ENCODE assay signal across 9 mouse cellular contexts in the genomic region with DNA sequence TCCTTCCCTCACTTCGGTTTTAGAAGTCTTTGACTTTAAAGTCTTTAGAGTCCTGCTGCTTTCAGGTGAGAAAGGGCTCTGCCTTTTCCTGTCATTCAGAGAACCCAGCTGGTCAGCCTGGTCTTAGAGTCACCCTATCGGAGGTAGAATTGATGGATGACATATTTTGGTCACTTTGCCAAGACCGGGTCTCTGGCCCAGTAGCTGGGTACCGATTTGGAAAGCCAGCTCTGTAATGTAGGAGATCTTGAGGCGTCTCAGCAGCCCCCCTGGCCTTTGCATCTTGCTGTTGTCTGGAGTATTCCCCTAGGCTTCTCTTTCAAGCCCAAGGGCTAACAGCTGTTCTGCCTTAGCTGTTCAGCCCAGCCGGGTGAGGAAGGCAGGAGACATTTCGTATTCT. TPM values are rescaled to one million over a fixed set of nuclear protein-coding genes. Genes with fewer than 3 reads are reported as not detected.
DNase-seq lines count a peak whose midpoint lies in the region; ATAC-seq and TF ChIP-seq lines count a peak whose summit lies in the region.
"Had no signal": no experiment of that assay in that cellular context is flagged by ENCODE, and none has a peak within 500 bp of the region (broad histone marks: within the 10 kb centered on the region; RNA-seq: fewer than 3 reads in every experiment).

No protein-coding gene starts in this region.

- intact Hi-C loops in heart, adult 2 months (cut with DNase I) = loop anchor here (2.0 kb wide), 1 partner anchor 22 kb away; no protein-coding TSS in a partner anchor

- H3K27ac ChIP-seq in heart, adult 2 months = peak overlapping the region; percentile 64
- peak overlapping the region; percentile 83 for H3K27ac ChIP-seq in bone marrow, adult 2 months (ENCODE audit: control insufficient read depth, insufficient read depth, low read depth, low read length, poor library complexity)
- H3K27ac ChIP-seq in forebrain, embryonic 16.5 days (ENCODE audit: low read length) = no peak overlapping the region
- no peak overlapping the region for H3K27ac ChIP-seq in limb, embryonic 13.5 days

- peak overlapping the region; percentile 47 for H3K4me3 ChIP-seq in heart, adult 2 months
- peak overlapping the region; percentile 91 for H3K4me3 ChIP-seq in bone marrow, adult 2 months (replicated peaks; ENCODE audit: control insufficient read depth, low read depth, low read length)
- peak overlapping the region; percentile 51 for H3K4me3 ChIP-seq in forebrain, embryonic 16.5 days (replicated peaks; ENCODE audit: low read length)
- peak overlapping the region; percentile 59 for H3K4me3 ChIP-seq in limb, embryonic 13.5 days

- no peaks in the 10 kb centered on the region for H3K27me3 ChIP-seq in heart, adult 2 months (ENCODE audit: control insufficient read depth, insufficient read depth, low read length)
- H3K27me3 ChIP-seq in forebrain, embryonic 16.5 days (replicated peaks; ENCODE audit: control insufficient read depth, insufficient read depth, low read length) = no peaks in the 10 kb centered on the region
- no peaks in the 10 kb centered on the region for H3K27me3 ChIP-seq in limb, embryonic 13.5 days

- H3K79me2 ChIP-seq in heart, adult 2 months (replicated peaks; ENCODE audit: control insufficient read depth, insufficient read depth, low read length) = no peaks in the 10 kb centered on the region

- 15% methylated on average over 7 of the region's 7 CpGs for WGBS in heart, adult 2 months
- 2% methylated on average over 7 of the region's 7 CpGs for WGBS in bone marrow, adult 2 months
- 14% methylated on average over 7 of the region's 7 CpGs for WGBS in forebrain, embryonic 16.5 days
- 4% methylated on average over 7 of the region's 7 CpGs for WGBS in limb, embryonic 13.5 days

- peak overlapping the region; percentile 89 for H3K4me2 ChIP-seq in forebrain, embryonic 16.5 days (ENCODE audit: low read length)
- peak overlapping the region; percentile 91 for H3K4me2 ChIP-seq in limb, embryonic 13.5 days (replicated peaks)

- TF ChIP-seq CTCF in heart, adult 2 months (IDR thresholded peaks at IDR 0.05) = no peak
- TF ChIP-seq CTCF in bone marrow, adult 2 months (IDR thresholded peaks at IDR 0.05; ENCODE audit: control insufficient read depth, insufficient read depth, low read length) = no peak

- H3K4me1 ChIP-seq in heart, adult 2 months (ENCODE audit: control insufficient read depth, insufficient read depth, low read length) = peaks cover 3% of the 10 kb centered on the region
- H3K4me1 ChIP-seq in bone marrow, adult 2 months (ENCODE audit: control insufficient read depth, insufficient read depth, low read length) = no peaks in the 10 kb centered on the region; the same call in 1 of the 2 replicates
- H3K4me1 ChIP-seq in forebrain, embryonic 16.5 days (replicated peaks; ENCODE audit: control insufficient read depth, insufficient read depth, low read length) = peaks cover 15% of the 10 kb centered on the region
- H3K4me1 ChIP-seq in limb, embryonic 13.5 days = peaks cover 27% of the 10 kb centered on the region

- no peaks in the 10 kb centered on the region for H3K36me3 ChIP-seq in heart, adult 2 months (ENCODE audit: control insufficient read depth, insufficient read depth, low read length)
- no peaks in the 10 kb centered on the region for H3K36me3 ChIP-seq in forebrain, embryonic 16.5 days (ENCODE audit: control insufficient read depth, insufficient read depth)
- H3K36me3 ChIP-seq in limb, embryonic 13.5 days = no peaks in the 10 kb centered on the region

- H3K9ac ChIP-seq in heart, adult 2 months (ENCODE audit: low read depth, low read length) = peak overlapping the region; percentile 86
- H3K9ac ChIP-seq in forebrain, embryonic 16.5 days (replicated peaks; ENCODE audit: low read depth, low read length) = peak overlapping the region; percentile 61
- H3K9ac ChIP-seq in limb, embryonic 13.5 days = peak overlapping the region; percentile 74

- TF ChIP-seq POLR2A in heart, adult 2 months (IDR thresholded peaks at IDR 0.05; ENCODE audit: insufficient read depth, low read depth, low read length) = no peak
- no peak for TF ChIP-seq POLR2A in bone marrow, adult 2 months (IDR thresholded peaks at IDR 0.05; ENCODE audit: borderline replicate concordance, control insufficient read depth, low read depth, low read length)

- ATAC-seq in forebrain, embryonic 16.5 days = no peak
- ATAC-seq in limb, embryonic 13.5 days (ENCODE audit: low FRiP score, low read depth) = no peak

- TF ChIP-seq EP300 in heart, adult 2 months (IDR thresholded peaks at IDR 0.05; ENCODE audit: insufficient read depth, low read depth, low read length) = no peak

- no peaks in the 10 kb centered on the region for H3K9me3 ChIP-seq in forebrain, embryonic 16.5 days (ENCODE audit: control insufficient read depth, low read length)
- no peaks in the 10 kb centered on the region for H3K9me3 ChIP-seq in limb, embryonic 13.5 days

- peak in 1 of 2 experiments; percentile 10 for DNase-seq in heart, adult 2 months
- no peak for DNase-seq in heart, adult 9 months (ENCODE audit: low spot score in 2 of 2)
- peak; percentile 18 for DNase-seq in retina, postnatal 1 day
- DNase-seq in layer of hippocampus, adult 9-10 months (ENCODE audit: low spot score) = no peak
- no peak for DNase-seq in spleen, postnatal 4 days (ENCODE audit: low spot score in 2 of 2)

RNA-seq across cellular contexts. Expression of a gene that starts 0.6 kb away (rescaled TPM):
- total RNA-seq in heart, adult 2 months (2021) = 1 to 10 TPM; 4.5 to 5.6 TPM
- polyA plus RNA-seq in heart, adult 2 months (2012; rRNA removed) = 2.3 TPM in 2 replicates
- polyA plus RNA-seq in bone marrow, adult 2 months (2011; ENCODE audit: insufficient read depth, insufficient read length, low replicate concordance, missing spikeins) = 14.0 and 33.6 TPM in 2 replicates
- polyA plus RNA-seq in forebrain, embryonic 16.5 days (2015; fragmentation: Nextera tagmentation; extraction: Ambion mirVana) = 1.2 and 1.9 TPM in 2 replicates
- polyA plus RNA-seq in limb, embryonic 13.5 days (2015; fragmentation: Nextera tagmentation; extraction: Ambion mirVana) = 8.6 and 8.8 TPM in 2 replicates

RNA-seq across cellular contexts. Expression of a gene that starts 5.0 kb away (rescaled TPM):
- total RNA-seq in heart, adult 2 months (2021) = 1 to 10 TPM; 1.6 to 2.2 TPM
- polyA plus RNA-seq in heart, adult 2 months (2012; rRNA removed) = 4.5 and 6.1 TPM in 2 replicates
- 2.3 and 4.3 TPM in 2 replicates for polyA plus RNA-seq in bone marrow, adult 2 months (2011; ENCODE audit: insufficient read depth, insufficient read length, low replicate concordance, missing spikeins)
- 13.6 and 14.3 TPM in 2 replicates for polyA plus RNA-seq in forebrain, embryonic 16.5 days (2015; fragmentation: Nextera tagmentation; extraction: Ambion mirVana)
- 10.5 and 13.0 TPM in 2 replicates for polyA plus RNA-seq in limb, embryonic 13.5 days (2015; fragmentation: Nextera tagmentation; extraction: Ambion mirVana)

RNA-seq across cellular contexts. Expression of a gene that starts 56.4 kb away (rescaled TPM):
- total RNA-seq in heart, adult 2 months (2021) = not detected
- not detected in 2 replicates for polyA plus RNA-seq in heart, adult 2 months (2012; rRNA removed)
- polyA plus RNA-seq in bone marrow, adult 2 months (2011; ENCODE audit: insufficient read depth, insufficient read length, low replicate concordance, missing spikeins) = 5.6 TPM in 1 of 2 replicates, not detected in the other
- not detected in 2 replicates for polyA plus RNA-seq in forebrain, embryonic 16.5 days (2015; fragmentation: Nextera tagmentation; extraction: Ambion mirVana)
- polyA plus RNA-seq in limb, embryonic 13.5 days (2015; fragmentation: Nextera tagmentation; extraction: Ambion mirVana) = 0.22 TPM in 1 of 2 replicates, not detected in the other

RNA-seq across cellular contexts. Expression of a gene that starts 57.1 kb away (rescaled TPM):
- not detected for total RNA-seq in heart, adult 2 months (2021)
- polyA plus RNA-seq in heart, adult 2 months (2012; rRNA removed) = not detected in 2 replicates
- polyA plus RNA-seq in bone marrow, adult 2 months (2011; ENCODE audit: insufficient read depth, insufficient read length, low replicate concordance, missing spikeins) = not detected in 2 replicates
- polyA plus RNA-seq in forebrain, embryonic 16.5 days (2015; fragmentation: Nextera tagmentation; extraction: Ambion mirVana) = not detected in 2 replicates
- not detected in 2 replicates for polyA plus RNA-seq in limb, embryonic 13.5 days (2015; fragmentation: Nextera tagmentation; extraction: Ambion mirVana)
- polyA plus RNA-seq: large intestine, adult 2 months had no signal

RNA-seq across cellular contexts. Expression of a gene that starts 60.0 kb away (rescaled TPM):
- 100 to 1,000 TPM in 1 of 2 experiments, 10 to 100 TPM in 1; 86.5 to 108 TPM for total RNA-seq in heart, adult 2 months (2021)
- 15.5 and 28.3 TPM in 2 replicates for polyA plus RNA-seq in heart, adult 2 months (2012; rRNA removed)
- 22.6 and 65.3 TPM in 2 replicates for polyA plus RNA-seq in bone marrow, adult 2 months (2011; ENCODE audit: insufficient read depth, insufficient read length, low replicate concordance, missing spikeins)
- polyA plus RNA-seq in forebrain, embryonic 16.5 days (2015; fragmentation: Nextera tagmentation; extraction: Ambion mirVana) = 56.7 and 58.2 TPM in 2 replicates
- polyA plus RNA-seq in limb, embryonic 13.5 days (2015; fragmentation: Nextera tagmentation; extraction: Ambion mirVana) = 22.8 and 23.6 TPM in 2 replicates

Comparison
In these comparisons a context has a peak if more than half of its experiments do, and no peak if none do; other contexts are left out.
1. H3K27ac ChIP-seq: peak in heart, adult 2 months (single experiment) and bone marrow, adult 2 months (single experiment); none in forebrain, embryonic 16.5 days (single experiment) and limb, embryonic 13.5 days (single experiment).
2. Peak in every context shown above with its lines, with median percentiles within 50 percentile points of each other: H3K4me3 ChIP-seq and H3K9ac ChIP-seq.